Mouse (Mus musculus) hindbrain, embryonic 11.5 days (tissue): Measurements from ENCODE around the gene Nemf. TPM values are rescaled to one million over a fixed set of nuclear protein-coding genes. Genes with fewer than 3 reads are reported as not detected.

Experiments
- ATAC-seq: fragments of 200-750 bp; cut with Nextera tagmentation; 2 replicates; pipeline ENCODE4 v1.8.0; 2017; ENCODE audit warnings: mild to moderate bottlenecking, moderate TSS enrichment, moderate library complexity; ENCODE audit not compliant: low FRiP score
- DNase-seq: peaks from one replicate; pipeline ENCODE4 v3.0.0-alpha.2; 2015; ENCODE audit warnings: low spot score
- H3K27ac ChIP-seq: fragments of 300-500 bp; sonication (generic); 2 replicates; pipeline ENCODE4 v1.5.1; 2014; ENCODE audit warnings: mild to moderate bottlenecking, low read depth, low read length
- H3K27me3 ChIP-seq: fragments of 300-500 bp; sonication (generic); 2 replicates; pipeline ENCODE4 v1.6.1; 2014; ENCODE audit warnings: mild to moderate bottlenecking, low read length, moderate library complexity, mixed read lengths; ENCODE audit not compliant: control insufficient read depth, insufficient read depth
- H3K36me3 ChIP-seq: fragments of 300-500 bp; sonication (generic); 2 replicates; pipeline ENCODE4 v1.6.1; 2014; ENCODE audit warnings: mild to moderate bottlenecking, low read length, moderate library complexity, mixed read lengths; ENCODE audit not compliant: control insufficient read depth, insufficient read depth
- H3K4me1 ChIP-seq: fragments of 300-500 bp; sonication (generic); replicated peaks from 2 replicates; pipeline ENCODE4 v1.6.1; 2014; ENCODE audit warnings: low read length, mixed read lengths; ENCODE audit not compliant: control insufficient read depth, insufficient read depth
- H3K4me2 ChIP-seq: fragments of 300-500 bp; sonication (generic); replicated peaks from 2 replicates; pipeline ENCODE4 v1.6.1; 2014; ENCODE audit warnings: mild to moderate bottlenecking, low read depth, low read length
- H3K4me3 ChIP-seq: fragments of 300-500 bp; sonication (generic); 2 replicates; pipeline ENCODE4 v1.5.1; 2014; ENCODE audit warnings: low read depth, low read length
- H3K9ac ChIP-seq: fragments of 300-500 bp; sonication (generic); 2 replicates; pipeline ENCODE4 v1.6.1; 2014; ENCODE audit warnings: low read depth, low read length
- H3K9me3 ChIP-seq: fragments of 300-500 bp; sonication (generic); 2 replicates; pipeline ENCODE4 v1.6.1; 2016; ENCODE audit warnings: low read length; ENCODE audit not compliant: control insufficient read depth
- WGBS: fragments of 180-500 bp; shearing (Covaris S2); extraction: QIAGEN DNeasy Blood & Tissue Kit; methylation state at CpG from one replicate; pipeline ENCODE4 v1.1.7; 2014; 5-methylcytosine and 5-hydroxymethylcytosine counted together
- polyA plus RNA-seq: library from polyadenylated mRNA; unstranded; fragments of >200 nt; fragmentation: Nextera tagmentation; extraction: Ambion mirVana; gene quantifications from 2 replicates; pipeline ENCODE4 v1.2.1, GENCODE M21; 2014

Nemf gene
- polyA plus RNA-seq, 1 experiment from 2014 or later = 108 TPM

DNA sequence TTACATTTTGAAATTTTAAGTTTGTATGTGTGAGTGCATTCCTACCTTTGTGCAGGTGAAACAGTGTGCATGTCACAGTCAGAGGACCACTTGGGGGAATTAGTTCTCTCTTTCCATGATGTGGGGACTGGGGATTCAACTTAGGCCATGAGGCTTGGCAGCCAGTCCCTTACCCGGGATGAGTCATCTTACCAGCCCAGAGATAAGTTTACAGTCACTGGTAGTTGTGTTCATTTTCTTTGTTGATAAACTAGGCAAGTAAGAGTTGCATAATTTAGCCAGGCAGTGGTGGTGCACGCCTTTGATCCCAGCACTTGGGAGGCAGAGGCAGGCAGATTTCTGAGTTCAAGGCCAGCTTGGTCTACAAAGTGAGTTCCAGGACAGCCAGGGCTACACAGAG, 52.9 kb downstream of the Nemf start:
- no peak overlapping the region for H3K4me2 ChIP-seq
- ATAC-seq (no peak), DNase-seq (no peak)
- peaks cover 24% of the 10 kb centered on the region for H3K36me3 ChIP-seq
- H3K4me1 ChIP-seq = no peaks in the 10 kb centered on the region
- H3K27ac ChIP-seq = no peak overlapping the region
- 94% methylated on average over 2 of the region's 2 CpGs for WGBS
- H3K27me3 ChIP-seq = no peaks in the 10 kb centered on the region
- no peak overlapping the region for H3K9ac ChIP-seq
- no peaks in the 10 kb centered on the region for H3K9me3 ChIP-seq
- no peak overlapping the region for H3K4me3 ChIP-seq

DNA sequence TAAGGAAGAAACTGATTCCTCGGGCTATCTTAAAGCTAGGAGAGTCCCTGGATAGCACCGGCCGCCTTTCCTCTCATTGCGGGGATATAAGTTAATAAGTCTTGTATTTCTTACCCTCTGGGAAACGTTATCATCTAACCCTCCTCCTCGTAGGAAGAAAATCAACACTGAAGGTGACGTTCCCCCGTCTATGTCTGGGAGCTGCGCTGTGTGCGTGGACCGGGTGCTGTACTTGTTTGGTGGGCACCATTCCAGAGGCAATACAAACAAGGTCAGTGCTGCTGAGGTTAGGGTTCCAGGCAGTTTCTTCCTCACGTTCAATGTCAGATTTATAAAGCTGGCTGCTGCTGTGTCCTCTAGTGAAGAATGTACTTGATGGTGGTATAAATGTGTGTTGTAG, 54.8 kb downstream of the Nemf start:
- Histone ChIP-seq H3K9ac (no peak overlapping the region), H3K27me3 (no peaks in the 10 kb centered on the region), H3K4me2 (no peak overlapping the region), H3K36me3 (peaks cover 16% of the 10 kb centered on the region), H3K9me3 (no peaks in the 10 kb centered on the region), H3K4me3 (no peak overlapping the region), H3K27ac (no peak overlapping the region), H3K4me1 (0 out of 2 replicates have a peak, but pooled peaks cover 4% of the 10 kb centered on the region)
- WGBS = 97% methylated on average over 12 of the region's 12 CpGs
- no peak for ATAC-seq
- DNase-seq = no peak

DNA sequence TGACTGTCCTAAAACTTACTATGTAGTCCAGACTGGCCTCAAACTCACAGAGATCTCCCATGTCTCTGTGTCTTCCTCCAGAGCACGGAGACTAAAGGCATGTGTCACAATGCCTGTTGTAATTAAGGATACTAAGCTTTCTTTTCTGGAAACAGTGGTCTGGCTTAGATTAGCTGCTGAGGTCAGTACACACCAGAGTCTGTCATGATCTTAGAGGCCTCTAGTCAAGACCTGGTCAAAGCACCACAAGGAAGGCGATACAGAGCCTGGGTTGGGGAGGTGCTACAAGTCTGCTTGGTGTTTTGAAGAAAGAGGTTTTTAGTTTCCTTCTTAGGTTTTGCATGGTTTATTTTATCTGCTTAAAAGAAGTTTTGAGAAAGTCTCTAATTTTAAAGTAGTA, 56.6 kb downstream of the Nemf start:
- H3K4me1 ChIP-seq = 0 out of 2 replicates have a peak, but pooled peaks cover 4% of the 10 kb centered on the region
- H3K9me3 ChIP-seq = no peaks in the 10 kb centered on the region
- ATAC-seq = no peak
- no peak overlapping the region for H3K9ac ChIP-seq
- no peak for DNase-seq
- no peak overlapping the region for H3K4me2 ChIP-seq
- H3K4me3 ChIP-seq = no peak overlapping the region
- peaks cover 12% of the 10 kb centered on the region for H3K36me3 ChIP-seq
- H3K27me3 ChIP-seq = no peaks in the 10 kb centered on the region
- 83% methylated on average over 2 of the region's 2 CpGs for WGBS
- H3K27ac ChIP-seq = no peak overlapping the region

DNA sequence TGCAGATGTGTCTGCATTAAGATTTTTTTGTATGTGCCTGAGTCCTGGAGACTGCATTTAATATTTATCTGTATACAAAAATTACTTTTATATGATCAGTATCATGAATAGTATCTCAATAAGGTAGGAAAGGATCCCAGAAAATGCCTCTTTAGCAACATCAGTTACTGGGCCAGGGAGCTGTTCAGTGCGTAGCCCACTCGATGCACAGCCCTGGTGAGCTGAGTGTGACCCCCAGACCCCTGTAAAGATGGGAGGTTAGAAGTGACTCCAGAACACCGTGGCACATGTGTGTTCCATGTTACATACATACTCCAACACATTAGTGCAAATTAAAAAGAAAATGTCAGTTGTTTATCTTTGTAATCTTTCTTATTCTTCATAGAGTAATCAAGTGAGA, 57.1 kb downstream of the Nemf start:
- 95% methylated on average over 3 of the region's 3 CpGs for WGBS
- Histone ChIP-seq H3K4me3 (no peak overlapping the region), H3K9ac (no peak overlapping the region), H3K27ac (no peak overlapping the region), H3K27me3 (no peaks in the 10 kb centered on the region), H3K4me2 (no peak overlapping the region), H3K4me1 (0 out of 2 replicates have a peak, but pooled peaks cover 4% of the 10 kb centered on the region), H3K36me3 (peaks cover 8% of the 10 kb centered on the region; the same call in 1 of the 2 replicates), H3K9me3 (no peaks in the 10 kb centered on the region)
- ATAC-seq = no peak
- DNase-seq = no peak

GRCm38 (mm10) chr12:69299231-69299630, 57.7 kb downstream of the Nemf start:
- Histone ChIP-seq H3K9me3 (no peaks in the 10 kb centered on the region), H3K36me3 (peaks cover 8% of the 10 kb centered on the region; the same call in 1 of the 2 replicates), H3K4me2 (no peak overlapping the region), H3K4me3 (no peak overlapping the region), H3K9ac (no peak overlapping the region), H3K4me1 (0 out of 2 replicates have a peak, but pooled peaks cover 4% of the 10 kb centered on the region), H3K27ac (no peak overlapping the region), H3K27me3 (no peaks in the 10 kb centered on the region)
- ATAC-seq (no peak), DNase-seq (no peak)
- 73% methylated on average over 12 of the region's 12 CpGs for WGBS

DNA sequence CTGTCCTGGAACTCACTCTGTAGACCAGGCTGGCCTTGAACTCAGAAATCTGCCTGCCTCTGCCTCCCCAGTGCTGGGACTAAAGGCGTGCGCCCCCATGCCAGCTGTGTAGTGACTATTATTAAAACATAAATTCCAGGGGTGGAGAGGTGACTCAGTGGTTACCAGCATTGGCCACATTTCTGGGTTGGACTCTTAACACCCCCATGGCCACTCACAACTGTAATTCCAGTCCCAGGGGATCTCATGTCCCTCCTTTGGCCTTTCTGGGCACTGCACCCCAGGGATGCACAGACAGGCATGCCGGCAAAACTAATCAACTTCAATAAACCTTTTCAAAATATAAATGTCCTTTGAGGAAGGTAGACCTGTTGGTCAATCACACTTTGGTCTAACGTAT, 58.7 kb downstream of the Nemf start:
- peak overlapping the region; percentile 96 for H3K4me3 ChIP-seq
- H3K27ac ChIP-seq = no peak overlapping the region
- 88% methylated on average over 4 of the region's 4 CpGs for WGBS
- no peaks in the 10 kb centered on the region for H3K27me3 ChIP-seq
- DNase-seq = no peak
- peak overlapping the region; percentile 61 for H3K4me2 ChIP-seq
- H3K36me3 ChIP-seq = peaks cover 8% of the 10 kb centered on the region; the same call in 1 of the 2 replicates
- H3K4me1 ChIP-seq = 0 out of 2 replicates have a peak, but pooled peaks cover 4% of the 10 kb centered on the region
- H3K9me3 ChIP-seq = no peaks in the 10 kb centered on the region
- no peak for ATAC-seq
- H3K9ac ChIP-seq = no peak overlapping the region

DNA sequence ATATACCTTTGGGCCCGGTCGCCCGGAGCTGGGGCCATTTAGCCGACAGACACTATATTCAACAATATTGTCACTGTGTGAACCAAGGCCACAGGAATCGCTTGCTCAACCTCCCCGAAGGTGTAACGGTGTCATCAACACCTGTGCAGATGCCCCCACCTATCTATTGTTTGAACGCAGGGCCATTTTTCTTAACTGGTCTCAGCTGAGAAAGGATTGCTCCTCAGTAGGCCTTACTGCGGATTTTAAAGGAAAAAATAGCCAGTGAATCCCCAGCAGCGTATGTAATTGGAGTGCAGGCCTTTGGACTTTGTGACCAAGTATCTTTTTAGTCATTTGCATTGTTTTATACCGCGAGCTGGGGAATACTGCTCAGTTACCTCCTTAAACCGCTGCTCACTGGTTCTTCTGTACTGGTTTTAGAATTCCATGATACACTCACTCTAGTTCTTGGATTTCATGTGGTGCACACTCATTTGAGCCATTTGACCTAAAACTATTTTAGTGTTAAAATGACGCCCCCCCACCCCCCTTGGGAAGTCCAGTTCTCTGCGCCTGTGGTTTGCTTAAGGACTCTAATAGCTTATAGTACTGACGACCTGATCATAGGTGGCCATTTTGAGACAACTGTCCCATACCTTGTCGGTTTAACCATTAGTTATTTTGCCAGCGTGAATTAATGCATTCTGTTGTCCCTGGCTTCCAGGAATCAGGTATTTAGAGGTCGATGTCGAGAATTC, 59.4 kb downstream of the Nemf start:
- H3K9ac ChIP-seq = peak overlapping the region; percentile 98
- H3K4me2 ChIP-seq = peak overlapping the region; percentile 61
- ATAC-seq (no peak), DNase-seq (no peak)
- H3K9me3 ChIP-seq = no peaks in the 10 kb centered on the region
- WGBS = 24% methylated on average over 20 of the region's 20 CpGs
- no peaks in the 10 kb centered on the region for H3K27me3 ChIP-seq
- 0 out of 2 replicates have a peak, but pooled peaks cover 4% of the 10 kb centered on the region for H3K4me1 ChIP-seq
- peak overlapping the region; percentile 96 for H3K27ac ChIP-seq
- peaks cover 8% of the 10 kb centered on the region; the same call in 1 of the 2 replicates for H3K36me3 ChIP-seq
- peak overlapping the region; percentile 96 for H3K4me3 ChIP-seq

- Histone ChIP-seq H3K36me3 (0 out of 2 replicates have a peak, but pooled peaks cover 2% of the 10 kb centered on the region), H3K9ac (peak within 1 kb of the TSS; percentile 98), H3K4me2 (peak within 1 kb of the TSS; percentile 61), H3K9me3 (no peaks in the 10 kb centered on the region), H3K4me3 (peak within 1 kb of the TSS; percentile 96), H3K4me1 (0 out of 2 replicates have a peak, but pooled peaks cover 4% of the 10 kb centered on the region), H3K27me3 (no peaks in the 10 kb centered on the region), H3K27ac (peak within 1 kb of the TSS; percentile 96)
- ATAC-seq (peak; percentile 97), DNase-seq (peak; percentile 92)
- WGBS = under 1% methylated on average over 83 of the region's 98 CpGs
Observed at GRCm38 (mm10) chr12:69296511-69297410, 60.2 kb downstream of the Nemf start, which contains the start of gene Klhdc2. Klhdc2 (plus strand) TSS chr12:69296681.
